Mouse (Mus musculus): ENCODE results near the gene Esrra. TPM values are rescaled to one million over a fixed set of nuclear protein-coding genes. Genes with fewer than 3 reads are reported as not detected.

Gene Esrra
- polyA plus RNA-seq, 1 experiment from 2014 or later, result 18.8 TPM

Small RNA genes lying within 50 kb of the gene (microRNA-seq; reads per million reads assigned to microRNA genes)
- gene Mir6990, result 1.2 reads per million

Other genes starting within 250 kb of the Esrra start
- 9.4 and 9.7 TPM in 2 replicates for gene Rps6ka4, start 81.2 kb downstream of the Esrra start, polyA plus RNA-seq (2015; fragmentation: Nextera tagmentation; extraction: Ambion mirVana)
- gene Ccdc88b, start 63.6 kb downstream of the Esrra start, polyA plus RNA-seq (2015; fragmentation: Nextera tagmentation; extraction: Ambion mirVana), result 0.68 and 1.1 TPM in 2 replicates
- gene Trmt112, start 12.1 kb downstream of the Esrra start, polyA plus RNA-seq (2015; fragmentation: Nextera tagmentation; extraction: Ambion mirVana), result 104 and 116 TPM in 2 replicates
- 244 and 272 TPM in 2 replicates for gene Prdx5, start 11.7 kb downstream of the Esrra start, polyA plus RNA-seq (2015; fragmentation: Nextera tagmentation; extraction: Ambion mirVana)
- 0.37 and 0.89 TPM in 2 replicates for gene Catsperz, start 3.6 kb upstream of the Esrra start, polyA plus RNA-seq (2015; fragmentation: Nextera tagmentation; extraction: Ambion mirVana)
- gene Kcnk4, start 12.7 kb upstream of the Esrra start, polyA plus RNA-seq (2015; fragmentation: Nextera tagmentation; extraction: Ambion mirVana), result 2.1 and 3.3 TPM in 2 replicates
- 87.9 and 88.4 TPM in 2 replicates for gene Bad, start 20.0 kb upstream of the Esrra start, polyA plus RNA-seq (2015; fragmentation: Nextera tagmentation; extraction: Ambion mirVana)
- 46.3 and 52.5 TPM in 2 replicates for gene Gpr137, start 20.7 kb upstream of the Esrra start, polyA plus RNA-seq (2015; fragmentation: Nextera tagmentation; extraction: Ambion mirVana)
- gene Ppp1r14b, start 53.2 kb upstream of the Esrra start, polyA plus RNA-seq (2015; fragmentation: Nextera tagmentation; extraction: Ambion mirVana), result 132 and 140 TPM in 2 replicates
- gene Plcb3, start 54.7 kb upstream of the Esrra start, polyA plus RNA-seq (2015; fragmentation: Nextera tagmentation; extraction: Ambion mirVana), result 11.5 and 12.3 TPM in 2 replicates
- 73.8 and 101 TPM in 2 replicates for gene Fkbp2, start 58.7 kb upstream of the Esrra start, polyA plus RNA-seq (2015; fragmentation: Nextera tagmentation; extraction: Ambion mirVana)
- gene Vegfb, start 65.8 kb upstream of the Esrra start, polyA plus RNA-seq (2015; fragmentation: Nextera tagmentation; extraction: Ambion mirVana), result 42.5 and 44.6 TPM in 2 replicates
- gene Dnajc4, start 70.8 kb upstream of the Esrra start, polyA plus RNA-seq (2015; fragmentation: Nextera tagmentation; extraction: Ambion mirVana), result 18.3 and 23.3 TPM in 2 replicates
- gene Nudt22, start 74.3 kb upstream of the Esrra start, polyA plus RNA-seq (2015; fragmentation: Nextera tagmentation; extraction: Ambion mirVana), result 15.5 and 16.0 TPM in 2 replicates
- gene Trpt1, start 74.3 kb upstream of the Esrra start, polyA plus RNA-seq (2015; fragmentation: Nextera tagmentation; extraction: Ambion mirVana), result 12.5 and 17.9 TPM in 2 replicates
- gene Fermt3, start 97.7 kb upstream of the Esrra start, polyA plus RNA-seq (2015; fragmentation: Nextera tagmentation; extraction: Ambion mirVana), result 3.3 and 3.8 TPM in 2 replicates
- gene Stip1, start 118.2 kb upstream of the Esrra start, polyA plus RNA-seq (2015; fragmentation: Nextera tagmentation; extraction: Ambion mirVana), result 246 and 247 TPM in 2 replicates
- gene Macrod1, start 135.0 kb upstream of the Esrra start, polyA plus RNA-seq (2015; fragmentation: Nextera tagmentation; extraction: Ambion mirVana), result 4.0 and 5.3 TPM in 2 replicates
- 13.8 and 16.1 TPM in 2 replicates for gene Flrt1, start 183.9 kb upstream of the Esrra start, polyA plus RNA-seq (2015; fragmentation: Nextera tagmentation; extraction: Ambion mirVana)

Data from forebrain, embryonic 16.5 days (tissue).